Mouse (Mus musculus) midbrain, embryonic 13.5 days (tissue): ENCODE measurements around the gene Atp6v0b. TPM values are rescaled to one million over a fixed set of nuclear protein-coding genes. Genes with fewer than 3 reads are reported as not detected.

Experiments used
- ATAC-seq: fragments of 200-750 bp; cut with Nextera tagmentation; 2 replicates; pipeline ENCODE4 v1.8.0; 2017; ENCODE audit warnings: mild to moderate bottlenecking, moderate TSS enrichment, moderate library complexity
- H3K27ac ChIP-seq: fragments of 300-500 bp; sonication (generic); 2 replicates; pipeline ENCODE4 v1.5.1; 2015; ENCODE audit warnings: inconsistent platforms, mild to moderate bottlenecking, moderate library complexity
- H3K27me3 ChIP-seq: fragments of 300-500 bp; sonication (generic); 2 replicates; pipeline ENCODE4 v1.6.1; 2015; ENCODE audit warnings: mild to moderate bottlenecking, inconsistent platforms
- H3K36me3 ChIP-seq: fragments of 300-500 bp; sonication (generic); 2 replicates; pipeline ENCODE4 v1.6.1; 2015; ENCODE audit warnings: mild to moderate bottlenecking, inconsistent platforms
- H3K4me1 ChIP-seq: fragments of 300-500 bp; sonication (generic); replicated peaks from 2 replicates; pipeline ENCODE4 v1.6.1; 2015; ENCODE audit warnings: inconsistent platforms
- H3K4me2 ChIP-seq: fragments of 300-500 bp; sonication (generic); replicated peaks from 2 replicates; pipeline ENCODE4 v1.6.1; 2015; ENCODE audit warnings: moderate library complexity, mild to moderate bottlenecking, inconsistent platforms
- H3K4me3 ChIP-seq: fragments of 300-500 bp; sonication (generic); replicated peaks from 2 replicates; pipeline ENCODE4 v1.5.1; 2015; ENCODE audit warnings: mild to moderate bottlenecking, inconsistent platforms
- H3K9ac ChIP-seq: fragments of 300-500 bp; sonication (generic); replicated peaks from 2 replicates; pipeline ENCODE4 v1.6.1; 2015; ENCODE audit warnings: mild to moderate bottlenecking, inconsistent platforms
- H3K9me3 ChIP-seq: fragments of 300-500 bp; sonication (generic); 2 replicates; pipeline ENCODE4 v1.6.1; 2016; ENCODE audit warnings: mild to moderate bottlenecking, inconsistent platforms
- WGBS: fragments of 180-500 bp; shearing (Covaris S2); methylation state at CpG from one replicate; pipeline ENCODE4 v1.1.7; 2015; 5-methylcytosine and 5-hydroxymethylcytosine counted together
- polyA plus RNA-seq: library from polyadenylated mRNA; unstranded; fragments of >200 nt; fragmentation: Nextera tagmentation; extraction: Ambion mirVana; gene quantifications from 2 replicates; pipeline ENCODE4 v1.2.1, GENCODE M21; 2015

Gene Atp6v0b
- polyA plus RNA-seq, 1 experiment from 2014 or later, result 469 TPM

DNA sequence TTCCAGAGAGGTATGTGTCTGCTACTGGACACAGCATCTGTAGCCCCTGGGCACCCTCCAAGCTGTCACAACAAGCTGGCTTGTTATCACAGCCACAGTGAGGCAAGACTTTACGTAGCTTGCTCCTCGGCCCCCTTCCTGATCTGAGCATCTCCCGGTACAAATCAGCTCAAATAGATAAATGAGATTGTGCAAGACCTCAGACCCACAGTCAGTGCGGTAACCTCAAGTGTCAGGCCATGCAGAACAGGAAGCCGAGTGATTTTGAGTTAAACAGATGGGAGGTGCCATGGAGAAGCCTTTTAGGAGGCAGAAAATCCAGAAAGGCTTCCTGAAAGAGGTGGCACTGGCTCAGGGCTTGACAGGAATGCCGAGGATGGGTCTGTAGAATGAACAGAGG lies 20.1 kb downstream of the Atp6v0b start:
- Histone ChIP-seq H3K9me3 (no peaks in the 10 kb centered on the region), H3K4me2 (no peak overlapping the region), H3K4me3 (no peak overlapping the region), H3K4me1 (peaks cover 26% of the 10 kb centered on the region), H3K27me3 (peaks cover 6% of the 10 kb centered on the region; the same call in 1 of the 2 replicates), H3K9ac (no peak overlapping the region), H3K36me3 (no peaks in the 10 kb centered on the region; the same call in 1 of the 2 replicates), H3K27ac (no peak overlapping the region)
- ATAC-seq, result no peak
- 83% methylated on average over 6 of the region's 6 CpGs for WGBS

DNA sequence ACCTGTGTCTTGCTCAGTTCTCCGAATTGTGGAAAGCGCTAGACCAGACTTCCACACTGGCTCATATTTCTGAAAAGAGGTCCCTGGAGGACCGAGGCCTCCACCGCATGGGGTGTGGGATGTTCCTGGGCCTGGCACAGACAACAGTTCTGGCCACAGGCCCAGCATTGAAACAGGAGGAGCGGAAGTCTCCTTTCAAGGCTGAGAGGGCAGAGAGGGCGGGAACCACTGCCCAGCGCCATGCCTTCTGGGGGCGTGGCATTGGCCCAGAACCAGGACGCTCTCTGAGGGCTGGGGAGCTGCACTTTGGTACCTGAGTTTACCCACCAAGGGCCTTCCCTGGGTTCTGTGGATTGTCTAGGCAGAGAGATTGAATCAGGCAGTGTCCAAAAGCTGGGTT lies 21.1 kb downstream of the Atp6v0b start:
- Histone ChIP-seq H3K27ac (no peak overlapping the region), H3K27me3 (peaks cover 6% of the 10 kb centered on the region; the same call in 1 of the 2 replicates), H3K9me3 (no peaks in the 10 kb centered on the region), H3K4me3 (no peak overlapping the region), H3K4me1 (peaks cover 24% of the 10 kb centered on the region), H3K4me2 (no peak overlapping the region), H3K36me3 (no peaks in the 10 kb centered on the region), H3K9ac (no peak overlapping the region)
- 53% methylated on average over 9 of the region's 9 CpGs for WGBS
- no peak for ATAC-seq

DNA sequence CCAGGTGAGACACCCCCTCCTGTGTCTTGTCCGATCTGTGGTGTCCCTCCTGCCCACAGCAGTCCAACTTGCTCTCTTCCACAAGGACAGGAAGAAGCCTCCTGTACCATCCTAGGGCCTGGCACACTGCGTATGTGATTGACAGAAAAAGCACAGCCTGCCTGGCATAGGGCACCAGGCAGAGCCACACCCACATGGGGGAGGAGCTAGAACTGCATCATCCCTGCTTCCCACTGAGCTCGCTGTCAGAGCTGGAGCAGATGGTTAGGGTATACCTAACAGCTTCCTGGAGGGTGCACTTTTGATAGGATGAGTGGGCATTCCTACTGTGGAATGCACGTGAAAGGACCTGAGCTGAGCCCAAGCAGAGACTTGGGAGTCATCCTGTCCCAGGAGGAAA lies 24.3 kb downstream of the Atp6v0b start:
- Histone ChIP-seq H3K9ac (no peak overlapping the region), H3K4me3 (no peak overlapping the region), H3K27ac (no peak overlapping the region), H3K4me1 (peaks cover 22% of the 10 kb centered on the region), H3K36me3 (no peaks in the 10 kb centered on the region), H3K9me3 (no peaks in the 10 kb centered on the region), H3K27me3 (peaks cover 6% of the 10 kb centered on the region; the same call in 1 of the 2 replicates), H3K4me2 (no peak overlapping the region)
- peak; percentile 63 for ATAC-seq
- WGBS, result 29% methylated on average over 4 of the region's 4 CpGs

DNA sequence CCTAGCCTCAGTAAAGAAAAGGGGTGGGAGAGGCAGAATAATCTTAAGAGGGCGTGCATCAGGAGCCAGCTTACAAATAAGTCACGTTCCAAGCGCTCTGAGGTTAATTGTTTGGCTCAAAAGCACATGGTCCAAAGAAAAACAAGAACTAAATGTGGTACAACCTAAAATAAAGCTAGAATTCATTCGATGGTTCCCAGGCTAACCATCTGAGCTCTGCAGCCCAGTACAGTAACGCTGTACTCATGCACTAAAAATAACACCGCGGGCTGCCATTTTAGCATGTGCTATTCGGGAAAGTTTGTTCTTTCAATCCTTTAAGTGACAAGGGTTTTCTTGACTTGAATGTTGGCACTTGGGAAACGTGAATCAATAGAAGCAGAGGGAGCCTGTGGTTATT lies 26.6 kb downstream of the Atp6v0b start:
- WGBS, result 84% methylated on average over 9 of the region's 9 CpGs
- Histone ChIP-seq H3K9ac (no peak overlapping the region), H3K27ac (no peak overlapping the region)

DNA sequence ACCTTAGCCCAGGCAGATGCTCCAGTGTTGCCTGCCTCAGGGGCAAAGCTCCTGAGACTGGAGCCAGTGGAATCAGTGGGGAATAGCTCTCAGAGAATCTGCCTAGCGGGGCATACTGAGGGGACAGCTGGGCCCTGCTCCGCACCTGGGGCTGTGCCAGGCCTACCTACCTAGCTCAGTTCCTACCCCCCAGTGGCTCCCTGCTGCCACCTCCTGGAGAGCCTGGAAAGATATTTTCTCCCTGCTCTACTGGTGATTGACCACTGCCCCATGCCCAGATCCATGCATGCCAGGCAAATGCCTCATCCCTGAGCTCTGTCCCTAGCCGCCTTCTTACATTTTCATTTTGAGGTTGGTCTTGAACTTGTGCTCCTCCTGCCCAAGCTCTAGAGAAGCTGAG lies 28.3 kb downstream of the Atp6v0b start:
- peaks cover 25% of the 10 kb centered on the region for H3K4me1 ChIP-seq
- no peak overlapping the region for H3K4me3 ChIP-seq
- H3K27me3 ChIP-seq, result no peaks in the 10 kb centered on the region
- no peak overlapping the region for H3K27ac ChIP-seq
- no peak overlapping the region for H3K9ac ChIP-seq
- no peak overlapping the region for H3K4me2 ChIP-seq
- no peak for ATAC-seq
- no peaks in the 10 kb centered on the region for H3K36me3 ChIP-seq
- H3K9me3 ChIP-seq, result no peaks in the 10 kb centered on the region
- WGBS, result 62% methylated on average over 3 of the region's 3 CpGs

More for the DNA sequence above, 26.6 kb downstream of the Atp6v0b start:
- peaks cover 18% of the 10 kb centered on the region for H3K4me1 ChIP-seq
- H3K4me2 ChIP-seq, result no peak overlapping the region
- no peak for ATAC-seq
- H3K4me3 ChIP-seq, result no peak overlapping the region
- H3K27me3 ChIP-seq, result no peaks in the 10 kb centered on the region
- no peaks in the 10 kb centered on the region for H3K36me3 ChIP-seq
- H3K9me3 ChIP-seq, result no peaks in the 10 kb centered on the region

DNA sequence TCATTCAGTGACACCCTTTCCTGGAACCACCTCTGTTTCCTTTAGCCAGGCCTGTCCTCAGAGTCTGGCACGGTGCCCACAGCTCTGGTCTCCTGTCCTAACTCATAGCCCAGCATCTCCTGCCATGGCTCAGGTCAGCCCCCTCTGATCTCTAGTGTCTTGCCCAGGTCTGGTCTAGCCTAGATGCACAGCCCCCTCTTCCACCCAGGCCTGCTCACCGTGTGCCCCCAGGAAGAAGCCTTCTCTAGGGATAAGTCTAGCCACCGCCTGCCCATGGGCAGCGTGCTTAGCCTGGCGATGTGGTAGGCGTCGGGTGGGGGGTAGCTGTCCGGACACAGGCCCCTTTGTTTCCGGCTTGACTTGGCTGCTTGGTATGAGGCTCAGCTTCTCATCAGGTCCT lies 32.0 kb downstream of the Atp6v0b start:
- H3K9me3 ChIP-seq, result no peaks in the 10 kb centered on the region
- WGBS, result 69% methylated on average over 9 of the region's 9 CpGs
- ATAC-seq, result peak; percentile 25; the same call in 1 of the 2 replicates
- H3K36me3 ChIP-seq, result no peaks in the 10 kb centered on the region
- no peak overlapping the region for H3K9ac ChIP-seq
- no peak overlapping the region for H3K4me3 ChIP-seq
- no peak overlapping the region for H3K4me2 ChIP-seq
- H3K27me3 ChIP-seq, result no peaks in the 10 kb centered on the region
- H3K4me1 ChIP-seq, result peaks cover 24% of the 10 kb centered on the region
- H3K27ac ChIP-seq, result peak overlapping the region; percentile 30; the same call in 1 of the 2 replicates

DNA sequence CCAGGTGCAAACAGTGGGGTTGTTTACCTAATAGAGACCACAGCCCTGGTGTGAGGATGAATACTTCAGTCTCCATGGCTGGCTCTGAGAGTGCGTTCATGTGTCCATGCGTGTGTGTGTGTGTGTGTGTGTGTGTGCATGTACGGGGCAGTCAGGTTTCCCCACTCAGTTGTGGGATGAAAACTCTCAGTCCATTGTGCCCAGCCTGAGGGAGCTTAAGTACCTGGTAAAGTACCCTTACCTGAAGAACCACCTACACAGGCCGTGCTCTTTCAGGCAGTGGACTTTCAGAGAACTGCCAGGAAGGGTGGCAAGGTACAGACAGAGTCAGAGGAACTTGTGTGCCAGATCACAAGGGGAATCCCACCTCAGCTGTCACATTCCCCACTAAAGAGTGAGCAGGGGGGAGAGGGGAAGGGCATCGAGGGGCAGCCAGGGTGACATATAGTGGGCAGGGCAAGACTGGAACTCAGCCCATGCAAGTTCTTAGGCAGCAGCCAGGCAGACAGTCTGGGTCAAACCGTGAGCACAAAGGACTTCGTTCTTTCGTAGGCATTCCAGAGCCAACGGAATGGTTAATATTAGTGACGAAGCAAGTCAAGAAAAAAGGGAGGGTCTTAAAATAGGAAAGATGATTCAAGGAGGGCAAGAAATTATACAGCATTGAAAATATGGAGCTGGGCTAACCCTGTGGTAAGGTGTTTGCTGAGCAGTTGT lies 34.8 kb downstream of the Atp6v0b start:
- no peaks in the 10 kb centered on the region for H3K9me3 ChIP-seq
- WGBS, result 91% methylated on average over 10 of the region's 10 CpGs
- no peak overlapping the region for H3K27ac ChIP-seq
- no peak overlapping the region for H3K4me2 ChIP-seq
- ATAC-seq, result no peak
- H3K9ac ChIP-seq, result no peak overlapping the region
- no peaks in the 10 kb centered on the region for H3K27me3 ChIP-seq
- H3K36me3 ChIP-seq, result no peaks in the 10 kb centered on the region
- no peak overlapping the region for H3K4me3 ChIP-seq
- H3K4me1 ChIP-seq, result peaks cover 30% of the 10 kb centered on the region

DNA sequence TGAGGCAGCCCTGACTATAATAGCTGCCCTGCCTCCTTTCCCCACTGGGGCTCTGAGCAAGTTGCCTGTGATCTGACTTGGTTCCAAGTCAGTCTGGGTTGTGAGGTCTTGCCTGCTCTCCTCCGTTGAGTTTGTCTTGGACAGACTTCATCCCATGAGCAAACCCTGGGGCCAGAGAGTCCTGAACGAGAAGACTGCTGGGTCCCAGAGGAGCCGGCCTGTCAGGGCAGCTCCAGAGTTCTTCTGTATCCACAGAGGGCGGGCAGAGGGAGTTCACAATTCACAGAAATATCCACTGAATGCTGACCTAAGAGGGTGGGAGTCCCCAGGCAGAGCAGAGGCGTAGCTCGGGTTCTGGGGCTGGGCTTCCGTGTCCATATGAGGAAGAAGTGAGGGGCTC lies 36.3 kb downstream of the Atp6v0b start:
- H3K4me1 ChIP-seq, result peaks cover 36% of the 10 kb centered on the region
- WGBS, result 73% methylated on average over 7 of the region's 7 CpGs
- no peak overlapping the region for H3K9ac ChIP-seq
- H3K9me3 ChIP-seq, result no peaks in the 10 kb centered on the region
- ATAC-seq, result no peak
- no peak overlapping the region for H3K4me3 ChIP-seq
- no peaks in the 10 kb centered on the region for H3K27me3 ChIP-seq
- no peak overlapping the region for H3K27ac ChIP-seq
- no peak overlapping the region for H3K4me2 ChIP-seq
- H3K36me3 ChIP-seq, result no peaks in the 10 kb centered on the region

DNA sequence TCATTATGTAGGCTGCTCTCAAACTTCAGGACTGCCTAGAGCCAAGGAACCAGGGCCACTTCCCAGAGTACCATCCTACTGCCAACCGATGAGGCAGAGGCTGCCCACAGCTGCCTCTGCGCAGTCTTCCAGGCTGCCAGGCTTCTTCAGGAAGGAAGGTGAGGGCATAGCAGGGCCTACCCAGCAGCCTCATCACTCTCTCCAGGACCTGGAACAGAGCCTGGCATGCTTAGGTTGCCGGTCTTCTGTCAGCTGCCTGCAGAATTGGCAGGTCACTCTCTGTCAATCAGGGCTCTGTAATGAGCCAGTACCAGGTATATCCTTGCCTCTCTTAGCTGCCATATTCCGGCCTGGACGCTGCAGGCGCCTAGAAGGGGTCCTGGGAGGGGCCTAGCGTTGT lies 37.0 kb downstream of the Atp6v0b start:
- Histone ChIP-seq H3K27ac (no peak overlapping the region), H3K36me3 (no peaks in the 10 kb centered on the region), H3K4me3 (no peak overlapping the region), H3K9ac (no peak overlapping the region), H3K9me3 (no peaks in the 10 kb centered on the region), H3K27me3 (no peaks in the 10 kb centered on the region), H3K4me1 (peaks cover 32% of the 10 kb centered on the region), H3K4me2 (no peak overlapping the region)
- no peak for ATAC-seq
- 87% methylated on average over 7 of the region's 7 CpGs for WGBS

DNA sequence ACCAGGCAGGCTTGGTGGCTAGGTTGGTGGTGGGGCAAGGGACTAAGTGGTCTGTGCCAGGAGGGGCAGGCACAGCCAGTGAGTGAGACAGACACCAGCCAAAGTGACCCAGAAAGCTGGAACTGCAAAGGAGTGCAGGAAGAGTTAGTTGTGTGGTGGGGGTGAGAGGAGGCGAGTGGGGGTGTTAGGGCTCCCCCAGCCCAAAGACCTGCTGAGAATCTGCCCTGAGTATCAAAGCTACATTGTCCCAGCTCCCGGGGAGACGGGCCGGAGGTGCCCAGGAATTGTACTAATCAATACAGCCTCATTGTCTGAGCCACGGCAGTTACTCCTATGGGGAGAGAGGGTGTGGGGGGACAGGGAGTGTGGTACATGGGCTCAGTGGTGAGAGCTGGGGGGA lies 37.6 kb downstream of the Atp6v0b start:
- H3K4me2 ChIP-seq, result 0 out of 2 replicates have a peak overlapping the region, but pooled peaks have one; percentile 6
- H3K4me1 ChIP-seq, result peaks cover 29% of the 10 kb centered on the region
- no peaks in the 10 kb centered on the region for H3K27me3 ChIP-seq
- no peak overlapping the region for H3K4me3 ChIP-seq
- H3K9me3 ChIP-seq, result no peaks in the 10 kb centered on the region
- ATAC-seq, result peak; percentile 51
- WGBS, result 13% methylated on average over 5 of the region's 5 CpGs
- H3K9ac ChIP-seq, result 0 out of 2 replicates have a peak overlapping the region, but pooled peaks have one; percentile 32
- H3K36me3 ChIP-seq, result no peaks in the 10 kb centered on the region
- peak overlapping the region; percentile 9; the same call in 1 of the 2 replicates for H3K27ac ChIP-seq

DNA sequence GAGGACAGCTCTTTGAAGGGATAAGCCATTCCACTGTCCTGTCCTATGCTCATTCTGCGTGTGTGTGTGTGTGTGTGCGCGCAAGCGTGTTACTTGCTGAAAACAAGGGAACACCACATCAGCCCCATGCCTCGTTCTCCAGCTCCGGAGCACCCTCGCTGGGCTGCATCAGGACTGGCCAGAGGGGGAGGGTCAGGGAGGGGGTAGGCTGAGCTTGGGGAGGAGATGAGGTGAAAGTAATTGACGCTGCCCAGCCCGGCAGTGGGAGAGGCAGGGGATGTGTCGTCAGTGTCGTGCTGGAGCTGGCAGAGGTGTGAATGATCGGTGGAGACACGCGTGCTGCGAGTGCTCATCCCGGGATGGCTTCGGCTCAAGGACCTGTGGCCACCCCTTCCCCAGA lies 38.1 kb downstream of the Atp6v0b start:
- ATAC-seq, result 0 out of 2 replicates have a peak, but pooled peaks have one; percentile 21
- Histone ChIP-seq H3K27ac (peak overlapping the region; percentile 9; the same call in 1 of the 2 replicates), H3K4me2 (no peak overlapping the region), H3K27me3 (no peaks in the 10 kb centered on the region), H3K36me3 (no peaks in the 10 kb centered on the region), H3K4me3 (no peak overlapping the region), H3K9ac (0 out of 2 replicates have a peak overlapping the region, but pooled peaks have one; percentile 32), H3K4me1 (peaks cover 29% of the 10 kb centered on the region), H3K9me3 (no peaks in the 10 kb centered on the region)
- 52% methylated on average over 17 of the region's 17 CpGs for WGBS

DNA sequence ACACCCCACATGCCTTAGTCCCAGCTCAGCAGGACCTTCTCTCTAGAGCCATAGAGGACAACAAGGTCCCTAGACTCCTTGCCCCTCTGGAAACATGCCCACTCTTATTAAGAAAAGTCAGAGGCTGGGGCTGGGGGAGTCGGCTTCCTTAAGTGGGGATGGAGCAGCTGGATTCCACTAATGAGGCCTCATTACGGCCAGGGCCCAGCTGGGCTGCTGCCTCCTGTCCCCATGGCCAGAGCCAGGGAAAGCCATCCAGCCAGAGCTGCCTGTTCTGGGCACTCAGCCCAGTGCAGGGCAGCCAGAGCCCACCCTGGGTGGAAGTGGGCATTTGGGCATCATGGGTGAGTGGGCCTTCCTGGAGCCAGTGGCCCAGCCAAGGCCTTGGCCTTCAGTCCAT lies 40.1 kb downstream of the Atp6v0b start:
- Histone ChIP-seq H3K36me3 (no peaks in the 10 kb centered on the region), H3K4me1 (peaks cover 29% of the 10 kb centered on the region), H3K9me3 (no peaks in the 10 kb centered on the region), H3K4me3 (no peak overlapping the region), H3K27ac (0 out of 2 replicates have a peak overlapping the region, but pooled peaks have one; percentile 2), H3K27me3 (no peaks in the 10 kb centered on the region), H3K4me2 (no peak overlapping the region), H3K9ac (no peak overlapping the region)
- 33% methylated on average over 2 of the region's 2 CpGs for WGBS
- peak; percentile 43 for ATAC-seq
